Comparison of ENCODE assay signal across 8 mouse cellular contexts in the genomic region with DNA sequence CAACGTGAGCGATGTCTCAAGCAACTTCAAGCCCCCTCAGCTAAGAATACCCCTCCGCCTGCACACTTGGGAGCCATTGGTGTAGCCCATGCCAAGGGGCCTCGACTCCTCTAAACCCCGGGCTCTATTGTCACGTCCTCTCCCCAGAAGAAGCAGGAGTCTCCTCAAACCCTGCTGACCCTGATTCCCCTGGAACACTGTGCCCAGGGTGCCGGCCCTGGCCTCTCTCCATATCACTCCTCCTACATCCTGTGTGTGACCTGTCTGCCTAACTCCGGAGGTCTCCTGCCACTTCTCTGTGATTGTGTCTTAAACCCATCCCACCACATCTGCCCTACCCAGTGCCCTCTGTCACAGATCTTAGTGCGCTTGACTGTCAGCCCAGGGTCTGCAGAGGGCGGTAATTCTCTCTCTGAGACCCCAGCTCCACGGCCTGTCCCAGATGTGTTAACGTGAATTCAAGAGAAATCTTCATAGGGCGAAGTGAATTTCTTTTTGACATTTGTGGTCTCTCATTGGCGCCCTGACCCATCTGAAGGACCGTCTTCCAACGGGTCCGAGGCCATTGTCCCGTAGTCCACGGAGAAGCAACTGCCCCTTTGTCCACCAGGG. TPM values are rescaled to one million over a fixed set of nuclear protein-coding genes. Genes with fewer than 3 reads are reported as not detected.
DNase-seq lines count a peak whose midpoint lies in the region; ATAC-seq and TF ChIP-seq lines count a peak whose summit lies in the region.

No protein-coding gene starts in this region.

- no peak for TF ChIP-seq CTCF in embryonic fibroblast, embryonic 13.5 days (IDR thresholded peaks at IDR 0.05; ENCODE audit: borderline replicate concordance, insufficient read depth, low read length)
- TF ChIP-seq CTCF in intestine, postnatal 0 days (IDR thresholded peaks at IDR 0.05; ENCODE audit: low read depth): peak; percentile 60

- no peak for ATAC-seq in lung, embryonic 16.5 days (ENCODE audit: low read depth)
- ATAC-seq in intestine, postnatal 0 days: no peak
- ATAC-seq in neural tube, embryonic 15.5 days (ENCODE audit: low FRiP score): no peak

- WGBS in lung, embryonic 16.5 days: 22% methylated on average over 19 of the region's 19 CpGs
- 32% methylated on average over 19 of the region's 19 CpGs for WGBS in intestine, postnatal 0 days
- WGBS in neural tube, embryonic 15.5 days: 18% methylated on average over 19 of the region's 19 CpGs

- peaks cover 12% of the 10 kb centered on the region; the same call in 1 of the 2 replicates for H3K27me3 ChIP-seq in lung, embryonic 16.5 days (ENCODE audit: control insufficient read depth, insufficient read depth, low read depth, low read length)
- H3K27me3 ChIP-seq in intestine, postnatal 0 days (replicated peaks; ENCODE audit: control insufficient read depth, insufficient read depth, low read length): no peaks in the 10 kb centered on the region
- H3K27me3 ChIP-seq in neural tube, embryonic 15.5 days (replicated peaks): peaks cover 43% of the 10 kb centered on the region

- peak overlapping the region; percentile 95 for H3K27ac ChIP-seq in lung, embryonic 16.5 days (ENCODE audit: low read length)
- H3K27ac ChIP-seq in embryonic fibroblast, embryonic 13.5 days (ENCODE audit: insufficient read depth, low read length): no peak overlapping the region
- H3K27ac ChIP-seq in intestine, postnatal 0 days (ENCODE audit: low read depth, low read length): peak overlapping the region; percentile 90; the same call in 1 of the 2 replicates
- H3K27ac ChIP-seq in neural tube, embryonic 15.5 days (replicated peaks): no peak overlapping the region

- peak overlapping the region; percentile 82 for H3K9ac ChIP-seq in lung, embryonic 16.5 days (ENCODE audit: low read length)
- H3K9ac ChIP-seq in intestine, postnatal 0 days (ENCODE audit: low read depth, low read length): peak overlapping the region; percentile 71
- H3K9ac ChIP-seq in neural tube, embryonic 15.5 days (replicated peaks): peak overlapping the region; percentile 47; the same call in 1 of the 2 replicates

- no peaks in the 10 kb centered on the region for H3K36me3 ChIP-seq in lung, embryonic 16.5 days (ENCODE audit: control insufficient read depth, insufficient read depth, low read length)
- peaks cover 17% of the 10 kb centered on the region for H3K36me3 ChIP-seq in intestine, postnatal 0 days (ENCODE audit: control insufficient read depth, insufficient read depth)
- no peaks in the 10 kb centered on the region for H3K36me3 ChIP-seq in neural tube, embryonic 15.5 days

- H3K4me2 ChIP-seq in lung, embryonic 16.5 days (ENCODE audit: low read depth, low read length): peak overlapping the region; percentile 90
- H3K4me2 ChIP-seq in intestine, postnatal 0 days (replicated peaks; ENCODE audit: low read depth): peak overlapping the region; percentile 91
- peak overlapping the region; percentile 96 for H3K4me2 ChIP-seq in neural tube, embryonic 15.5 days

- peak overlapping the region; percentile 72 for H3K4me3 ChIP-seq in lung, embryonic 16.5 days (ENCODE audit: low read length)
- peak overlapping the region; percentile 37 for H3K4me3 ChIP-seq in embryonic fibroblast, embryonic 13.5 days (ENCODE audit: insufficient read depth, low read length)
- peak overlapping the region; percentile 65 for H3K4me3 ChIP-seq in intestine, postnatal 0 days (ENCODE audit: low read depth, low read length)
- peak overlapping the region; percentile 54 for H3K4me3 ChIP-seq in neural tube, embryonic 15.5 days (replicated peaks)

- no peak for DNase-seq in lung, postnatal 4 days
- DNase-seq in c-Kit-positive CD71-positive TER-119-positive erythroid progenitor cells, embryonic 14.5 days (ENCODE audit: low spot score): no peak
- no peak for DNase-seq in B cell, adult 2 months
- no peak for DNase-seq in layer of hippocampus, postnatal 25 days (ENCODE audit: extremely low spot score in 1 of 2, low spot score in 1 of 2)

- no peak for TF ChIP-seq POLR2A in embryonic fibroblast, embryonic 13.5 days (IDR thresholded peaks at IDR 0.05; ENCODE audit: low read depth, low read length)

- H3K9me3 ChIP-seq in lung, embryonic 16.5 days (ENCODE audit: control insufficient read depth, low read length): no peaks in the 10 kb centered on the region
- no peaks in the 10 kb centered on the region for H3K9me3 ChIP-seq in intestine, postnatal 0 days (ENCODE audit: control insufficient read depth)
- no peaks in the 10 kb centered on the region for H3K9me3 ChIP-seq in neural tube, embryonic 15.5 days (replicated peaks)

- peaks cover 31% of the 10 kb centered on the region for H3K4me1 ChIP-seq in lung, embryonic 16.5 days (replicated peaks; ENCODE audit: control insufficient read depth, insufficient read depth, low read length)
- H3K4me1 ChIP-seq in embryonic fibroblast, embryonic 13.5 days (ENCODE audit: control insufficient read depth, insufficient read depth, low read length): no peaks in the 10 kb centered on the region
- H3K4me1 ChIP-seq in intestine, postnatal 0 days (replicated peaks; ENCODE audit: control insufficient read depth, insufficient read depth, low read length): 0 out of 2 replicates have a peak, but pooled peaks cover 7% of the 10 kb centered on the region
- peaks cover 46% of the 10 kb centered on the region for H3K4me1 ChIP-seq in neural tube, embryonic 15.5 days

RNA-seq across cellular contexts. Expression of gene Zbtb42, which starts 0.6 kb away (rescaled TPM):
- polyA plus RNA-seq in lung, embryonic 16.5 days (2015; fragmentation: Nextera tagmentation; extraction: Ambion mirVana): 11.1 and 11.3 TPM in 2 replicates
- 1.2 and 1.6 TPM in 2 replicates for polyA plus RNA-seq in embryonic fibroblast, embryonic 13.5 days (2011; ENCODE audit: insufficient read length, low read depth, missing spikeins)
- polyA plus RNA-seq in intestine, postnatal 0 days (2015; fragmentation: Nextera tagmentation; extraction: Ambion mirVana): 8.1 and 8.3 TPM in 2 replicates
- 1.8 and 2.4 TPM in 2 replicates for polyA plus RNA-seq in neural tube, embryonic 15.5 days (2015; fragmentation: Nextera tagmentation; extraction: Ambion mirVana)
- total RNA-seq in layer of hippocampus, postnatal 25 days (2021): under 1 TPM; 0.40 to 0.76 TPM

RNA-seq across cellular contexts. Expression of gene Akt1, which starts 3.4 kb away (rescaled TPM):
- polyA plus RNA-seq in lung, embryonic 16.5 days (2015; fragmentation: Nextera tagmentation; extraction: Ambion mirVana): 42.4 and 43.5 TPM in 2 replicates
- 227 and 248 TPM in 2 replicates for polyA plus RNA-seq in embryonic fibroblast, embryonic 13.5 days (2011; ENCODE audit: insufficient read length, low read depth, missing spikeins)
- polyA plus RNA-seq in intestine, postnatal 0 days (2015; fragmentation: Nextera tagmentation; extraction: Ambion mirVana): 121 and 125 TPM in 2 replicates
- polyA plus RNA-seq in neural tube, embryonic 15.5 days (2015; fragmentation: Nextera tagmentation; extraction: Ambion mirVana): 70.5 and 120 TPM in 2 replicates
- 100 to 1,000 TPM; 147 to 158 TPM for total RNA-seq in layer of hippocampus, postnatal 25 days (2021)

RNA-seq across cellular contexts. Expression of gene Siva1, which starts 33.6 kb away (rescaled TPM):
- polyA plus RNA-seq in lung, embryonic 16.5 days (2015; fragmentation: Nextera tagmentation; extraction: Ambion mirVana): 181 and 206 TPM in 2 replicates
- polyA plus RNA-seq in embryonic fibroblast, embryonic 13.5 days (2011; ENCODE audit: insufficient read length, low read depth, missing spikeins): 89.1 and 93.5 TPM in 2 replicates
- 52.6 and 54.5 TPM in 2 replicates for polyA plus RNA-seq in intestine, postnatal 0 days (2015; fragmentation: Nextera tagmentation; extraction: Ambion mirVana)
- polyA plus RNA-seq in neural tube, embryonic 15.5 days (2015; fragmentation: Nextera tagmentation; extraction: Ambion mirVana): 48.0 and 96.7 TPM in 2 replicates
- total RNA-seq in layer of hippocampus, postnatal 25 days (2021): 10 to 100 TPM; 20.0 to 21.9 TPM

RNA-seq across cellular contexts. Expression of gene Cep170b, which starts 42.2 kb away (rescaled TPM):
- polyA plus RNA-seq in lung, embryonic 16.5 days (2015; fragmentation: Nextera tagmentation; extraction: Ambion mirVana): 13.5 and 15.8 TPM in 2 replicates
- polyA plus RNA-seq in embryonic fibroblast, embryonic 13.5 days (2011; ENCODE audit: insufficient read length, low read depth, missing spikeins): 55.0 and 66.1 TPM in 2 replicates
- polyA plus RNA-seq in intestine, postnatal 0 days (2015; fragmentation: Nextera tagmentation; extraction: Ambion mirVana): 12.7 and 13.4 TPM in 2 replicates
- polyA plus RNA-seq in neural tube, embryonic 15.5 days (2015; fragmentation: Nextera tagmentation; extraction: Ambion mirVana): 34.7 and 43.3 TPM in 2 replicates
- total RNA-seq in layer of hippocampus, postnatal 25 days (2021): 100 to 1,000 TPM; 180 to 192 TPM

RNA-seq across cellular contexts. Expression of gene Adssl1, which starts 58.2 kb away (rescaled TPM):
- 9.4 and 10.3 TPM in 2 replicates for polyA plus RNA-seq in lung, embryonic 16.5 days (2015; fragmentation: Nextera tagmentation; extraction: Ambion mirVana)
- 2.2 and 4.8 TPM in 2 replicates for polyA plus RNA-seq in embryonic fibroblast, embryonic 13.5 days (2011; ENCODE audit: insufficient read length, low read depth, missing spikeins)
- 0.57 and 0.67 TPM in 2 replicates for polyA plus RNA-seq in intestine, postnatal 0 days (2015; fragmentation: Nextera tagmentation; extraction: Ambion mirVana)
- polyA plus RNA-seq in neural tube, embryonic 15.5 days (2015; fragmentation: Nextera tagmentation; extraction: Ambion mirVana): 7.6 and 8.6 TPM in 2 replicates
- 10 to 100 TPM; 11.4 to 12.9 TPM for total RNA-seq in layer of hippocampus, postnatal 25 days (2021)

Comparison
In these comparisons a context has a peak if more than half of its experiments do, and no peak if none do; other contexts are left out.
1. H3K27ac ChIP-seq: peak in lung, embryonic 16.5 days (single experiment) and intestine, postnatal 0 days (single experiment); none in embryonic fibroblast, embryonic 13.5 days (single experiment) and neural tube, embryonic 15.5 days (single experiment).
2. Peak in every context shown above with its lines, with median percentiles within 50 percentile points of each other: H3K4me2 ChIP-seq, H3K4me3 ChIP-seq and H3K9ac ChIP-seq.